Mouse (Mus musculus): Measurements from ENCODE around the gene Lig3. TPM values are rescaled to one million over a fixed set of nuclear protein-coding genes. Genes with fewer than 3 reads are reported as not detected.
A peak's percentile ranks its signal among the peaks of the same experiment; 100 is the strongest.

Gene Lig3
- 10 to 100 TPM; 21.4 to 22.7 TPM for total RNA-seq (2021)
- long read RNA-seq, experiment 1, full-length matches to known transcripts = 6 of 15 reads
- long read RNA-seq, experiment 1, partial matches to known transcripts = 2 of 15 reads
- long read RNA-seq, experiment 1, other reads (novel, unspliced or antisense) = 7 of 15 reads
- long read RNA-seq, experiment 2, full-length matches to known transcripts = 7 of 10 reads
- long read RNA-seq, experiment 2, partial matches to known transcripts = 0 of 10 reads
- long read RNA-seq, experiment 2, other reads (novel, unspliced or antisense) = 3 of 10 reads

- H3K27ac ChIP-seq = peak within 1 kb of the TSS; percentile 99
- H3K4me3 ChIP-seq = peak within 1 kb of the TSS; percentile 92
- no peak; the same call in 1 of the 2 replicates for TF ChIP-seq CTCF (IDR thresholded peaks at IDR 0.05)
- intact Hi-C loops (cut with DNase I) = loop anchor here (1.0 to 2.0 kb wide), 2 partner anchors 17 to 90 kb away; partner anchors contain the start of genes Cct6b, Rffl and Zfp830
- DNase-seq = peak; percentile 97
Measured at GRCm38 (mm10) chr11:82780983-82781903, at the start of gene Lig3. Lig3 (plus strand) TSS chr11:82781108.

GRCm38 (mm10) chr11:82734227-82734626 lies 46.7 kb upstream of the Lig3 start:
- Histone ChIP-seq H3K4me3 (no peak overlapping the region), H3K27ac (no peak overlapping the region)
- intact Hi-C loops (cut with DNase I) = no loop called here
- peak; percentile 17; the same call in 1 of the 2 replicates for TF ChIP-seq CTCF (IDR thresholded peaks at IDR 0.05)
- DNase-seq = no peak

GRCm38 (mm10) chr11:82739006-82739405 lies 41.9 kb upstream of the Lig3 start:
- no peak overlapping the region for H3K27ac ChIP-seq
- H3K4me3 ChIP-seq = no peak overlapping the region
- intact Hi-C loops (cut with DNase I) = no loop called here
- DNase-seq = no peak
- TF ChIP-seq CTCF (IDR thresholded peaks at IDR 0.05) = no peak

GRCm38 (mm10) chr11:82746138-82746537 lies 34.8 kb upstream of the Lig3 start:
- H3K4me3 ChIP-seq = no peak overlapping the region
- H3K27ac ChIP-seq = no peak overlapping the region
- intact Hi-C loops (cut with DNase I) = loop anchor here (1.0 kb wide), 1 partner anchor 144 kb away; the partner anchor contains the start of gene Rad51d
- TF ChIP-seq CTCF (IDR thresholded peaks at IDR 0.05) = peak; percentile 73
- DNase-seq = peak; percentile 41

GRCm38 (mm10) chr11:82746857-82747366 lies 34.0 kb upstream of the Lig3 start:
- intact Hi-C loops (cut with DNase I) = loop anchor here (1.0 kb wide), 1 partner anchor 143 kb away; the partner anchor contains the start of gene Rad51d
- TF ChIP-seq CTCF (IDR thresholded peaks at IDR 0.05) = no peak
- H3K27ac ChIP-seq = peak overlapping the region; percentile 72

GRCm38 (mm10) chr11:82752349-82753115 lies 28.4 kb upstream of the Lig3 start:
- no peak overlapping the region for H3K27ac ChIP-seq
- DNase-seq = no peak
- no peak for TF ChIP-seq CTCF (IDR thresholded peaks at IDR 0.05)
- H3K4me3 ChIP-seq = no peak overlapping the region
- intact Hi-C loops (cut with DNase I) = no loop called here

More at GRCm38 (mm10) chr11:82746857-82747366, 34.0 kb upstream of the Lig3 start:
- DNase-seq = peak; percentile 24
- H3K4me3 ChIP-seq = peak overlapping the region; percentile 64

GRCm38 (mm10) chr11:82755919-82756318 lies 25.0 kb upstream of the Lig3 start:
- intact Hi-C loops (cut with DNase I) = no loop called here
- Histone ChIP-seq H3K27ac (no peak overlapping the region), H3K4me3 (no peak overlapping the region)
- DNase-seq = no peak
- TF ChIP-seq CTCF (IDR thresholded peaks at IDR 0.05) = no peak

- no peak for DNase-seq
- H3K4me3 ChIP-seq = no peak overlapping the region
- H3K27ac ChIP-seq = no peak overlapping the region
- intact Hi-C loops (cut with DNase I) = loop anchor here (5.0 kb wide), 2 partner anchors 110 to 130 kb away; partner anchors contain the start of genes Fndc8, Rad51d and Rffl
- TF ChIP-seq CTCF (IDR thresholded peaks at IDR 0.05) = peak; percentile 39
Measured at GRCm38 (mm10) chr11:82762286-82762829, 18.6 kb upstream of the Lig3 start.

- intact Hi-C loops (cut with DNase I) = loop anchor here (5.0 kb wide), 2 partner anchors 109 to 129 kb away; partner anchors contain the start of genes Fndc8, Rad51d and Rffl
- Histone ChIP-seq H3K4me3 (peak overlapping the region; percentile 77), H3K27ac (peak overlapping the region; percentile 92)
- no peak for DNase-seq
- TF ChIP-seq CTCF (IDR thresholded peaks at IDR 0.05) = no peak
Measured at GRCm38 (mm10) chr11:82763261-82763660, 17.6 kb upstream of the Lig3 start.

- peak within 1 kb of the TSS; percentile 77 for H3K4me3 ChIP-seq
- peak; percentile 93 for DNase-seq
- H3K27ac ChIP-seq = peak within 1 kb of the TSS; percentile 92
- TF ChIP-seq CTCF (IDR thresholded peaks at IDR 0.05) = no peak
- intact Hi-C loops (cut with DNase I) = loop anchor here (1.0 to 5.0 kb wide), 3 partner anchors 17 to 128 kb away; partner anchors contain the start of genes Fndc8, Lig3, Rad51d and Rffl
Measured at GRCm38 (mm10) chr11:82763742-82764437, 17.0 kb upstream of the Lig3 start, which contains the start of the genes Cct6b and Zfp830. Cct6b (minus strand) TSS chr11:82764321. Zfp830 (plus strand) TSS chr11:82764345.
